Mouse (Mus musculus) midbrain, embryonic 10.5 days (tissue): ENCODE measurements around the gene Armc7. TPM values are rescaled to one million over a fixed set of nuclear protein-coding genes. Genes with fewer than 3 reads are reported as not detected.

Source experiments
- DNase-seq: peaks from one replicate; pipeline ENCODE4 v3.0.0-alpha.2; 2017; ENCODE audit warnings: low spot score
- H3K27ac ChIP-seq: fragments of 300-500 bp; sonication (generic); replicated peaks from 2 replicates; pipeline ENCODE4 v1.5.1; 2016; ENCODE audit warnings: mild to moderate bottlenecking
- H3K27me3 ChIP-seq: fragments of 300-500 bp; sonication (generic); 2 replicates; pipeline ENCODE4 v1.6.1; 2016; ENCODE audit warnings: low read depth, mild to moderate bottlenecking; ENCODE audit not compliant: poor library complexity, severe bottlenecking
- H3K36me3 ChIP-seq: fragments of 300-500 bp; sonication (generic); 2 replicates; pipeline ENCODE4 v1.6.1; 2016; ENCODE audit warnings: mild to moderate bottlenecking, moderate library complexity
- H3K4me1 ChIP-seq: fragments of 300-500 bp; sonication (generic); 2 replicates; pipeline ENCODE4 v1.6.1; 2016
- H3K4me3 ChIP-seq: fragments of 300-500 bp; sonication (generic); 2 replicates; pipeline ENCODE4 v1.5.1; 2016; ENCODE audit warnings: mild to moderate bottlenecking, moderate library complexity
- H3K9me3 ChIP-seq: fragments of 300-500 bp; sonication (generic); replicated peaks from 2 replicates; pipeline ENCODE4 v1.6.1; 2016; ENCODE audit warnings: mild to moderate bottlenecking
- WGBS: fragments of 180-500 bp; shearing (Covaris S2); methylation state at CpG from one replicate; pipeline ENCODE4 v1.1.7; 2016; 5-methylcytosine and 5-hydroxymethylcytosine counted together
- polyA plus RNA-seq: library from polyadenylated mRNA; unstranded; fragments of >200 nt; fragmentation: Nextera tagmentation; extraction: Ambion mirVana; gene quantifications from 2 replicates; pipeline ENCODE4 v1.2.1, GENCODE M21; 2016

Armc7 gene
- polyA plus RNA-seq, 1 experiment from 2014 or later = 6.6 TPM

DNA sequence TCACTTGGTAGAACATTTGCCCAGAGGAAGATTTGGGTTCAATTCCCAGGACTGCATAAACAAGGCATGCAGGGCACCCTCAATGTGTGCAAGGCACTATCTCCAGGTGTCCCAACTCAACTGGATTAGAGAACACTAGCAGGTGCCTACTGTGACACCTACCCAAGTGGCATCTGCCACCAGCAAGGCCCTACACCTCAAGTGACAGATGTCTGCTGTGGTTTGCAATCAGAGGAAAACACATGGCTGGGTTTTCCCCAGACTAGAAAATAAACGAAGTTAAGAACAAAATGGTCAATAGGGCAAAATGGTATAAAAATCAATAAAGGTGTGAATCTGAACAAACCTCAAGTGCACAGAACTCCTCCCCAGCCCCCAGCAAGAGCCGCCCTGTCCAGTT, 32.6 kb downstream of the Armc7 start:
- H3K4me3 ChIP-seq = no peak overlapping the region
- no peak overlapping the region for H3K27ac ChIP-seq
- peaks cover 72% of the 10 kb centered on the region for H3K4me1 ChIP-seq
- H3K9me3 ChIP-seq = no peaks in the 10 kb centered on the region
- 95% methylated on average over 2 of the region's 2 CpGs for WGBS
- H3K27me3 ChIP-seq = no peaks in the 10 kb centered on the region
- DNase-seq = no peak
- H3K36me3 ChIP-seq = peaks cover 56% of the 10 kb centered on the region

DNA sequence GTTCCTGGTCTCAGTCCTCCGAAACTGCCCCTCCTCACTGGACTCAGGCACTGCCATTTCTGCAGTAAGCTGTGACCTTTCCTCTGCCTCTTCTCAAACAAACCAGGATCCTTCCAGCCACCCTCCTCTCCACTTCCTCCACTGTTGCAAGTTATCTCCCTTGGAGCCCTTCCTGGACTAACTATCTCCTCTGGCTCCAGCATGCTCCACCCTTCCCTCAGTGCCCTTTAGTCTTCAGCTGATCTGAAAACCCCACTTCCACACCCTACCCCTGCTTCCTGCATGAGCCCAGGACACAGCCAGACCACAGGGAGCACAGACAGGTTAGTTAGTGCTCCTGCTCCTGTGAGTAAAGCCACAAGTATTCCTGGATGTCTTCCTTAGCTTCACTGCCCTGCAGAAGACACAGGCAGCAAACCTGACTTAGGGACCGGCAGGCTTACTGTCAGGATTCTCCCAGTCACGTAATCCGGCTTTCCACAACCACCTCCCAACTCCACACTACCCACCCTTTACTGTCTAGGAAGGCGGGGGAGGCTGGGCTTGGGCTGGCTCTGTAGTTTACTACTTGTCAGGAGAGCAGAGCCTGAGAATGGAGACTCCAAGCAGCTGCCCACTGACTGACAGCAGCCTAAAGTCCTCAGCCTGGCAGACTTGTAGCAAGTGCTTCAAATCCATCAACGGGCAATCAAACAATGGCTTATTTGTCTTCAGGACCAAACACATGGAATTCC, 34.5 kb downstream of the Armc7 start:
- H3K9me3 ChIP-seq = no peaks in the 10 kb centered on the region
- peak overlapping the region; percentile 33; the same call in 1 of the 2 replicates for H3K27ac ChIP-seq
- H3K36me3 ChIP-seq = peaks cover 39% of the 10 kb centered on the region
- no peaks in the 10 kb centered on the region for H3K27me3 ChIP-seq
- H3K4me1 ChIP-seq = peaks cover 77% of the 10 kb centered on the region
- no peak for DNase-seq
- 60% methylated on average over 6 of the region's 6 CpGs for WGBS
- H3K4me3 ChIP-seq = peak overlapping the region; percentile 100

DNA sequence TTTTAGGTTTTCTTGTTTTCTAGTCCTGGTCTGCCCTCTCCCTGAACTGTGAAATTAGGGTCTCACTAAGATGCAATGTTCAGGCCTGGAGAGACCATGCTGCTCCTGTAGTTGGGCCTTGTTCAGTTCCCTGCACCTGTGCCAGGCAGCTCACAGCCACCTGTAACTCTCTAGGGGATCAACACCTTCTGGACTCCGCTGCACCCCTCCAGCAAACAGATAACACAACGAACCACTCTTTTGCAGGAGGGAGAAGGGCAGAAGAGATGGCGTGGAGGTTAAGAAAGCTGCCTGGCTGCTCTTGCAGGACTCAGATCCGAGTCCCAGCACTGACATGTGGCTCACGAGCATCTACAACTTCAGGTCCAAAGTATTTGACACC, 35.0 kb downstream of the Armc7 start:
- Histone ChIP-seq H3K9me3 (no peaks in the 10 kb centered on the region), H3K27me3 (no peaks in the 10 kb centered on the region), H3K4me3 (peak overlapping the region; percentile 100), H3K27ac (peak overlapping the region; percentile 33), H3K36me3 (peaks cover 33% of the 10 kb centered on the region), H3K4me1 (peaks cover 77% of the 10 kb centered on the region)
- 62% methylated on average over 5 of the region's 5 CpGs for WGBS
- DNase-seq = no peak

DNA sequence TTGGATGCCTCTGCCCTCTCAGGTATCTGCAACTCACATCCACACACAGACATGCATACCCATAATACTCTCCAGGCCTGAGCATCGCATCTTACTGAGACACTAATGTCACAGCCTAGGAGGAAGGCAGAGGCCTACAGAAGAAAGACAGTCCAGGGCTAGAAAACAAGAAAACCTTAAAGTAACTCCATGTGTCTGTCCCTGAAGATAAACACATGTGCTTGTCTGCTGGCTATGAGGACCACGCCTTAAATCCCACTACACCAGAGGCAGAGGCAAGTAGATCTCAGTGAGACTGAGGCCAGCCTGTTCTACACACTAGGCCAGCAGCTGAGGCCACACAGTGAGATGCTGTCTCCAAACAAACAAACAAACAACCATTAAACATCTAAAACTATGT, 35.7 kb downstream of the Armc7 start:
- 76% methylated on average over 2 of the region's 2 CpGs for WGBS
- Histone ChIP-seq H3K36me3 (peaks cover 29% of the 10 kb centered on the region), H3K9me3 (no peaks in the 10 kb centered on the region), H3K4me3 (peak overlapping the region; percentile 100), H3K27me3 (no peaks in the 10 kb centered on the region), H3K27ac (peak overlapping the region; percentile 33; the same call in 1 of the 2 replicates), H3K4me1 (peaks cover 72% of the 10 kb centered on the region)
- no peak for DNase-seq

DNA sequence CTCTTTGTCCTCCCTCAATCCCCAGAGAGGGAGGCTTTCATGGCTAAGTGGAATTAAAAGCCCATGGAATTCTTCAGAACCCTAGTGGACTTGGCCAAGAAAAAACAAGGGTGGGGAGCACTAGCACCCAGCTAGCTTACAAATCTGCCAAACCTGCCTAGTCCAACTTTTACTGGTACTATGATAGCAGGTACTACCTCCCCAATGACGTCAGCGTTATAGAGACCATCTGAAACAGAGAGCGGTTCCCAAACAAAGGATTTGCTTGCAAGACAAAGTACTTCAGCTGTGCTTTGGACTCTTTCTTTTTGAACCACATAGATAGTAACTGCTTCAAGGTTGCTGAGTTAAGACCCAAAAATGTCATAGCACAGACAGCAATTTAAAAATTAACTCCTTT, 36.5 kb downstream of the Armc7 start:
- Histone ChIP-seq H3K36me3 (peaks cover 20% of the 10 kb centered on the region), H3K4me3 (peak overlapping the region; percentile 100), H3K9me3 (no peaks in the 10 kb centered on the region), H3K4me1 (peaks cover 63% of the 10 kb centered on the region), H3K27ac (peak overlapping the region; percentile 99), H3K27me3 (no peaks in the 10 kb centered on the region)
- no peak for DNase-seq
- WGBS = 64% methylated on average over 3 of the region's 3 CpGs

DNA sequence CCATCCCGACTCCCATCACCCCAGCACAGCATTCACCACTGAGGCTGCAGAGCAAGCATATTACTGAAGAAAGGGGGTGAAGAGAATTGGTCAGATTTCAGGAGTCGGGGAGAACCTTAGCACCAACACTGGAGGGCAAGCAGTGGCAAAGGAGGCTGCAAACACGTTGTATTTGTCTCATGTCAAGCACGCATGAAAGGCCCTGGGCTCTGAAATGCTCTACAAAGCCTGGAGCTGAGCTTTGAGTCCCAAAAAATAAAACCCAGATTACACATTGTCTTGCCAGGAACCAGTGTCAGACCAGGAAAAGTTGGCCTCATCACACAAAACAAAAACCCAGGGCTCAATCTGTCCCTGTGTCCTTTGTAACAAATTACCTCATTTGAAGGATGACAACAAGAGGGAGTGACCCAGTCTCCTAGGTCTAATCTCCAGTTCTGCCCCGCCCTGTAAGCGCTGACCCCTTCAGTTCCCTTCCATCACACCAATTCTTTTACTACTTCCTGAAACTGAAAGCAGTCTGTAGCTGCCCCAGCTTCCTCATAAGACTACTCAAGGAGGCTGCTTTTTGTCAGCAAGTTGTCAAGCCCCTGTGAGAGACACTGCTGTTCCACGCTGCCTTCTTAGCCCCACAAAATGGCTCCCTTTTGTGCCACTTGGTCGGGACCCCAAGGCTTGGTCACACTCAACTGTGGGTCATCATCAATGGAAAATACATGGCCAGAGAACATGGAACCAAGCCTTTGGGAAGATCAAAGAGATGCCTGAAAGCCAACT, 37.1 kb downstream of the Armc7 start:
- peaks cover 57% of the 10 kb centered on the region for H3K4me1 ChIP-seq
- 41% methylated on average over 8 of the region's 8 CpGs for WGBS

DNA sequence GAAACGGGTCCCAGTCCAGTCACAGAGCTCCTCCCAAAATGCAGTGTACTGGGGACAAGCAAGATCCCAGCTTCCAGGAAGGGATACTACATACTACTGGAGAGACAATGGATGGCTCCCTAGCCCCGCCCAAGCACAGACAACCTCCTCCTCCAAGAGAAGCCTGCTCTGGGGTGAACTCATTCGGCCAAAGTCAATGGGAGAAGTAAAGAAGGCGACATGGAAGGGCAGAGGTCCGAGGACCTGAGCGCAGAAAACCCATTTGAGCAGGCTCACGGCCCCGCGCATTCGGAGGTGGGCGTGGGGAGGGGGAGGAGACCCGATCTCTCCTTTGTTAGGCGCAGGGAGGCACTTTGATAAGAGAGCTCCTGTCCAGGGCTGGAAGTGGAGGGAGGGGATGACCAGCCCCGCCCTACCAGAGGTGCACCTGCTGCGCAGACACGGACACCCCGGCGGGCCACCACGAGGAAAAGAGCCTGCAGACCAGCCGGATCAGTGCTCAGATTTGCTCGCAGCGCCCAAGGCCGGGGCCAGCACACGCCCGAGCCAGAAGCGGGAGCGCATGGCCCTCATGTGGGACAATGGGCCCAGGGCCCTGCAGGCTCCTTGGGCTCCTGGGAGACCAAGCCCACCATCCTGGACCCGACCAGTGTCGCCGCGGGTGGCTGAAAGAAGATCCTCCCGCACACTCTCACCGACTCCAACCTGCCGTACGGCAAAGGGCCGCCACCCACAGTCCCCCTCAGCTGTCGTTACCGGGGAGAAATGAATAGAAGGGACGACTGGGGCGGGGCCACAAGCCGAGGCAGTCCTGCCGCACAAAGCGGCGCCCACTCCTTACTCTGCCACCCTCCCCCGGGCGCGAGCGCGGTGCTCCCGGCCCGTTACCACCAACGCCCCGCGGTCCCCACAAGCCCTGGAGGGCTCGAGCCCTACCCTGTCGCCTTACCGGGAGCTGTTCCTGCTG, 38.1 kb downstream of the Armc7 start:
- Histone ChIP-seq H3K27me3 (no peaks in the 10 kb centered on the region), H3K4me3 (peak overlapping the region; percentile 100), H3K27ac (peak overlapping the region; percentile 99), H3K4me1 (peaks cover 47% of the 10 kb centered on the region), H3K9me3 (no peaks in the 10 kb centered on the region), H3K36me3 (peaks cover 5% of the 10 kb centered on the region)
- WGBS = under 1% methylated on average over 57 of the region's 57 CpGs
- peak; percentile 69 for DNase-seq

More for the DNA sequence above, 37.1 kb downstream of the Armc7 start:
- H3K36me3 ChIP-seq = peaks cover 14% of the 10 kb centered on the region
- H3K27me3 ChIP-seq = no peaks in the 10 kb centered on the region
- H3K27ac ChIP-seq = peak overlapping the region; percentile 99
- no peak for DNase-seq
- no peaks in the 10 kb centered on the region for H3K9me3 ChIP-seq
- H3K4me3 ChIP-seq = peak overlapping the region; percentile 100

DNA sequence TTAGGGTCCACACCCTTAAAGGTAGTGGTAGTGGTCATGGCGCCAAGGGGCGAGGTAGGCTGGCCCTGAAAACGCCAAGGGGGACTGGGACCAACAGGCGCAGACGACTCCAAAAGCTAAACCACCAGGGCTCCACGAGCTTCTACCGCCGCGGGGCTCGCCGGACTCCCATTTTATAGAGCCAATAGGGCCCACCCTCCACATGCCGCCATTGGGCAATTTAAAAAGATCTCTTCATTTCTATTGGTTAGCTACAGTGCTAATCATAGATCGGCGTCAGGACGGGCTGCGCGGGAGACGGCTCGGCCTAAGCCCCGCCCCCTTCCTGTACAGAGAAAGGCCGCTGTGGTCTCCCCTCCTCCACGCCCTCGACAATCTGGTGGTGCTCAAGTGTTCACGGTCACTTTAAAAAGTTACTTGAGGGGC, 38.8 kb downstream of the Armc7 start, which contains the start of gene Jpt1:
Gene Jpt1, minus strand, starts transcription at position 150 of the 426 bp plus-strand sequence.
- Histone ChIP-seq H3K36me3 (no peaks in the 10 kb centered on the region), H3K4me1 (peaks cover 42% of the 10 kb centered on the region), H3K27ac (peak within 1 kb of the TSS; percentile 99), H3K9me3 (no peaks in the 10 kb centered on the region), H3K4me3 (peak within 1 kb of the TSS; percentile 100), H3K27me3 (no peaks in the 10 kb centered on the region)
- DNase-seq = peak; percentile 95
- WGBS = under 1% methylated on average over 24 of the region's 24 CpGs

DNA sequence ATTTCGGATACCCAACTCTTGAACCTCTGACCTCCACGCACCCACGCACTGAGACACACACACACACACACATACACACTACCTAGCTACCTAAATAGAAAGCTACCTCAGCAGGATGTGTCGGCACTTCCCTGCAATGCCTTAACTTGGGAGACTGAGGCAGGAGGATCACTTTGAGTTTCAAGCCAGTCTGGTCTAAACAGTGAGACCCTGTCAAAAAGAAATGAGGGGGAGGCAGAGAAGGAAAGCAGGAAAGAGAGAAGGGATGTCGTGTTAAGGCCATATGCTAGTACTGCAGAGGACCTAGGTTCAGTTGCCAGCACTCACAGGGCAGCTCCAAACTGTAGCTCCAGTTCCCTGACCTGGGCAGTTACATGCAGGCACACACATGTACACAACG, 39.6 kb downstream of the Armc7 start:
- no peaks in the 10 kb centered on the region for H3K9me3 ChIP-seq
- H3K4me1 ChIP-seq = peaks cover 38% of the 10 kb centered on the region
- no peak overlapping the region for H3K4me3 ChIP-seq
- no peaks in the 10 kb centered on the region for H3K36me3 ChIP-seq
- H3K27me3 ChIP-seq = no peaks in the 10 kb centered on the region
- peak overlapping the region; percentile 99 for H3K27ac ChIP-seq
- WGBS = 79% methylated on average over 6 of the region's 6 CpGs
- no peak for DNase-seq

DNA sequence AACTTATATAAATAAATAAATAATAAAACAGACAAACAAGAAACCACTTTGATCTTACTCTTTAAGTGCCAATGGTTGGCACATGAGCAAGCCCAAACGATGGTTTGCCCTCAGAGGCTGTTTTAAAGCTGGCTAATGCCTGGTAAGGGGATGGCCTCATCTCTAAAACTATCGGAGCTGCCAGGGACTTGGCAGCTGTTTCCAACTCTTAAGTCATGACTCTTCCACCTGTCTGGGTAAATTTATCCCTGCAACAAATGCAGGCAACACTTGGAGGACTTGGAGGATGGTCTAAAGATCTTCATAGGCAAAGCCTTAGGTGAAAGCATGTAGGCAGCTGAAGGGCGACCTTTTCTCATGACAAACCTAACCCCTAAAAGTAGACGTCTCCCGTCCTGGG, 41.5 kb downstream of the Armc7 start:
- H3K9me3 ChIP-seq = no peaks in the 10 kb centered on the region

DNA sequence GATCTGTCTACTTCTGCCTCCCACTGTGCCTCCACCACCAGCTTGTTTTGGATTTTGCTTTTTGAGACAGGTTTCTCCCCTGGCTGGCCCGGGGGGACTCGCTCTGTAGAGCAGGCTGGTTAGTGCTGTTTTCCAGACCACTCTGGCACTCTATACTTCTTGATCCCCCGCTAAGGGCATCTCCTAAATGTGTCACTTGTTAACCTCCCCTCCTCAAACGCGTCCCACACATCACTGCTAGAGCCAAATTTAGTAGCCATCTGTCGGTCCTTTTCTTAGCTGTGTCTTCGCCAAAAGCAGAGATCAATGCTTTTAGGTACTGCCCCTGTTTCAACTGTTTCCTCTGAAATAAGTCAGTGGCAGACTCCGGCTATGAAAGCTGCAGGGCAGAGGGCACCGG, 43.2 kb downstream of the Armc7 start:
- Histone ChIP-seq H3K4me1 (peaks cover 8% of the 10 kb centered on the region), H3K27me3 (no peaks in the 10 kb centered on the region), H3K27ac (no peak overlapping the region), H3K9me3 (no peaks in the 10 kb centered on the region), H3K4me3 (no peak overlapping the region), H3K36me3 (peaks cover 25% of the 10 kb centered on the region)
- no peak for DNase-seq
- 81% methylated on average over 9 of the region's 9 CpGs for WGBS

More for the DNA sequence above, 41.5 kb downstream of the Armc7 start:
- Histone ChIP-seq H3K4me1 (peaks cover 19% of the 10 kb centered on the region), H3K4me3 (no peak overlapping the region), H3K27me3 (no peaks in the 10 kb centered on the region), H3K27ac (no peak overlapping the region), H3K36me3 (peaks cover 12% of the 10 kb centered on the region)
- DNase-seq = no peak
- 89% methylated on average over 5 of the region's 5 CpGs for WGBS

DNA sequence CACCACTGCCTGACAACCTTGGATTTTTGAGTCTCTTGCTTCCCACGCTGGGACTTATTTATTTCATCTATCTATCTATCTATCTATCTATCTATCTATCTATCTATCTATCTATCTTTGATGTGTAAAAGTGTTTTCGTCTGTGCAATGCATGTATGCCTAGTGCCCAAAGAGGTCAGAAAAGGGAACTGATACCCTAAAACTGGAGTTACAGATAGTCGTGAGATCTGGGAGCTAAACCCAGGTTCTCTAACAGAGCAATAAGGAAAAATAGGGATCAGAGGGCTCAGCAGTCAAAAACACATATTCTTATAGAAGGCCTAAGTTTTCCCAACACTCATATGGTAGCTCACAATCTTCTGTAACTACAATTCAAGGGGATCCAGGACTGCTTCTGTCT, 44.1 kb downstream of the Armc7 start:
- WGBS = 89% methylated on average over 3 of the region's 3 CpGs
- Histone ChIP-seq H3K4me1 (peaks cover 6% of the 10 kb centered on the region), H3K36me3 (peaks cover 33% of the 10 kb centered on the region), H3K4me3 (no peak overlapping the region), H3K27me3 (no peaks in the 10 kb centered on the region), H3K27ac (no peak overlapping the region), H3K9me3 (no peaks in the 10 kb centered on the region)
- no peak for DNase-seq
